Mouse (Mus musculus) left cerebral cortex, postnatal 36 days (tissue): ENCODE data around the gene Ncam1. TPM values are rescaled to one million over a fixed set of nuclear protein-coding genes. Genes with fewer than 3 reads are reported as not detected.

Source experiments
- DNase-seq, 2 experiments: peaks; one replicate each; pipeline ENCODE4 v3.0.0; 2021 to 2022; ENCODE audit warnings: low spot score in 2 of 2, mixed read lengths in 1 of 2
- intact Hi-C: fragments of 180-260 bp; cut with DNase I; formaldehyde crosslinking; loops from one replicate; pipeline ENCODE4 v1.15.1; 2025
- total RNA-seq, 2 experiments: library from RNA; stranded (reverse); gene quantifications; 2 replicates each; pipeline ENCODE4 v1.2.3; 2021

The Ncam1 gene
- 100 to 1,000 TPM; 279 to 287 TPM for total RNA-seq

- peak; percentile 96 for DNase-seq
- intact Hi-C loops, result loop anchor here (1.0 to 10.0 kb wide), 6 partner anchors 42 to 373 kb away; no protein-coding TSS in a partner anchor
Measured at GRCm38 (mm10) chr9:49798806-49799205, at the start of gene Ncam1. Gene Ncam1 (minus strand): TSS chr9:49798925.

GRCm38 (mm10) chr9:49834013-49834412 lies 35.3 kb upstream of the Ncam1 start:
- no peak for DNase-seq
- intact Hi-C loops, result no loop called here

GRCm38 (mm10) chr9:49827671-49828070 lies 28.9 kb upstream of the Ncam1 start:
- DNase-seq, result no peak

GRCm38 (mm10) chr9:49816115-49816650 lies 17.5 kb upstream of the Ncam1 start:
- no peak for DNase-seq
- intact Hi-C loops, result no loop called here

More at GRCm38 (mm10) chr9:49827671-49828070, 28.9 kb upstream of the Ncam1 start:
- intact Hi-C loops, result no loop called here

- intact Hi-C loops, result no loop called here
- DNase-seq, result no peak
Measured at GRCm38 (mm10) chr9:49814442-49814841, 15.7 kb upstream of the Ncam1 start.

GRCm38 (mm10) chr9:49803222-49803621 lies 4.5 kb upstream of the Ncam1 start:
- intact Hi-C loops, result no loop called here
- DNase-seq, result no peak

GRCm38 (mm10) chr9:49797821-49798571 lies 729 bp downstream of the Ncam1 start:
- peak; percentile 72 to 75 for DNase-seq
- intact Hi-C loops, result loop anchor here (1.0 to 10.0 kb wide), 7 partner anchors 41 to 374 kb away; no protein-coding TSS in a partner anchor

- DNase-seq, result no peak
- intact Hi-C loops, result loop anchor here (2.0 to 10.0 kb wide), 6 partner anchors 40 to 273 kb away; no protein-coding TSS in a partner anchor
Measured at GRCm38 (mm10) chr9:49797508-49797820, 1.3 kb downstream of the Ncam1 start.

GRCm38 (mm10) chr9:49796618-49797507 lies 1.9 kb downstream of the Ncam1 start:
- peak; percentile 89 to 90 for DNase-seq
- intact Hi-C loops, result loop anchor here (2.0 to 10.0 kb wide), 6 partner anchors 40 to 272 kb away; no protein-coding TSS in a partner anchor

- intact Hi-C loops, result loop anchor here (2.0 to 10.0 kb wide), 6 partner anchors 39 to 271 kb away; no protein-coding TSS in a partner anchor
- DNase-seq, result no peak
Measured at GRCm38 (mm10) chr9:49795881-49796280, 2.8 kb downstream of the Ncam1 start.

GRCm38 (mm10) chr9:49793987-49794550 lies 4.7 kb downstream of the Ncam1 start:
- intact Hi-C loops, result loop anchor here (10.0 kb wide), 1 partner anchor 269 kb away; no protein-coding TSS in a partner anchor

GRCm38 (mm10) chr9:49793241-49793640 lies 5.5 kb downstream of the Ncam1 start:
- no peak for DNase-seq
- intact Hi-C loops, result loop anchor here (10.0 kb wide), 1 partner anchor 268 kb away; no protein-coding TSS in a partner anchor

More at GRCm38 (mm10) chr9:49793987-49794550, 4.7 kb downstream of the Ncam1 start:
- no peak for DNase-seq

- DNase-seq, result no peak
- intact Hi-C loops, result loop anchor here (10.0 kb wide), 1 partner anchor 268 kb away; no protein-coding TSS in a partner anchor
Measured at GRCm38 (mm10) chr9:49792646-49793045, 6.1 kb downstream of the Ncam1 start.

GRCm38 (mm10) chr9:49781016-49781772 lies 17.5 kb downstream of the Ncam1 start:
- DNase-seq, result no peak
- intact Hi-C loops, result no loop called here

- intact Hi-C loops, result no loop called here
- no peak for DNase-seq
Measured at GRCm38 (mm10) chr9:49777015-49777637, 21.6 kb downstream of the Ncam1 start.

GRCm38 (mm10) chr9:49766634-49767033 lies 32.1 kb downstream of the Ncam1 start:
- intact Hi-C loops, result no loop called here
- no peak for DNase-seq

- intact Hi-C loops, result no loop called here
- DNase-seq, result no peak
Measured at GRCm38 (mm10) chr9:49760571-49760970, 38.2 kb downstream of the Ncam1 start.

- intact Hi-C loops, result loop anchor here (5.0 kb wide), 1 partner anchor 39 kb away; the partner anchor contains the start of gene Ncam1
- DNase-seq, result peak; percentile 30 to 47
Measured at GRCm38 (mm10) chr9:49758436-49758835, 40.3 kb downstream of the Ncam1 start.
